Mouse (Mus musculus) heart, postnatal 10 days (tissue): ENCODE data around the gene Fam102a. TPM values are rescaled to one million over a fixed set of nuclear protein-coding genes. Genes with fewer than 3 reads are reported as not detected.
A peak's percentile ranks its signal among the peaks of the same experiment; 100 is the strongest.

Source experiments
- DNase-seq, 2 experiments: peaks; one replicate each; pipeline ENCODE4 v3.0.0; 2021
- intact Hi-C: fragments of 180-260 bp; cut with DNase I; formaldehyde crosslinking; loops from one replicate; pipeline ENCODE4 v1.15.1; 2025
- total RNA-seq, 2 experiments: library from RNA; stranded (reverse); gene quantifications; 2 replicates each; pipeline ENCODE4 v1.2.3; 2021

Fam102a gene
- total RNA-seq, 2 experiments from 2014 or later = 9.7 to 13.0 TPM

- intact Hi-C loops = loop anchor here (5.0 kb wide), 1 partner anchor 32 kb away; no protein-coding TSS in a partner anchor
- DNase-seq = peak; percentile 54 to 69
These were observed 39.9 kb downstream of the Fam102a start for GRCm38 (mm10) chr2:32574901-32575585.

GRCm38 (mm10) chr2:32575586-32576160 lies 40.5 kb downstream of the Fam102a start, which contains the start of gene 9430097D07Rik:
Gene 9430097D07Rik (minus strand): TSS chr2:32575684.
- intact Hi-C loops = no loop called here

GRCm38 (mm10) chr2:32576532-32576931 lies 41.4 kb downstream of the Fam102a start:
- intact Hi-C loops = no loop called here
- no peak for DNase-seq

More at GRCm38 (mm10) chr2:32575586-32576160, 40.5 kb downstream of the Fam102a start, which contains the start of gene 9430097D07Rik:
- DNase-seq = no peak

DNA sequence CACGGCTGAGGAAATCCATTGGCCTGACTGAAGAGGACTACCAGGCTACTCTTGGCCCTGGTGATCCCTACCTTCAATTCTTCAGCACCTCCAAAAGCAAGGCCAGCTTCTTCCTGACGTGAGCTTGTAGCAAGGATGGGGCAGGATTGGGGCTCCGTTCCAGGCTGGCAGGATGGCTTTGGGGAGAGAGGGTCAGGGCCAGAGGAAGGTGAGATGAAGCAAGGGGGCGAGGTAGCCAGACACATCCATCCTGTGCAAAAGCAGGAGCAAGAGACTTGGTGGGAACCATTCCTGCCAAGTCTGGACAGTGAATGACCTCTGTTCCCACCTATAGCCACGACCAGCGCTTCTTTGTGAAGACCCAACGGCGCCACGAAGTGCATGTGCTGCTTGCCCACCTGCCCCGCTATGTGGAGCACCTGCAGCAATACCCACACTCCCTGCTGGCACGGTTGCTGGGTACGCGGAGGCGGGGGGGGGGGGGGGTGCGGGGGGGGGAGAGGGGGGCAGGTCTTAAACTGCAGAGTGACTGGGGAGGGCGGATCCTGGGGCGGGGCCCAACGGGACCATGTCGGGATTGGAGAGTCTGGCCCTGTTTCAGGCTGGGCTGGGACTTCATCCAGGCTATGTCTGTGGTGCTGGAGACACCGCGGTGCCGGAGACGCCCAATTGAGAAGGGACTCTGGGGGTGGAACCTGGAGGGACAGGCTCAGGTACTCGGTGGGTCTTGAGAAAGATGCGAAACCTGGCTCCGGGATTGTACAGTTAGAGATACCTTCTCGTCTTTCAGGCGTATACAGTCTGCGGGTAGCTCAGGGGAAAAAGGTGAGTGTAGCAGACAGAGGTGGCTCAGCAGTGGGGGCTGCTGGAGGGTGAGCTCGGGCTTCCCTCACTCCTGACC lies 43.3 kb downstream of the Fam102a start:
- intact Hi-C loops = no loop called here

GRCm38 (mm10) chr2:32581450-32582095 lies 46.4 kb downstream of the Fam102a start:
- intact Hi-C loops = loop anchor here (5.0 kb wide), 1 partner anchor 36 kb away; no protein-coding TSS in a partner anchor

More for the DNA sequence above, 43.3 kb downstream of the Fam102a start:
- peak; percentile 44 to 52 for DNase-seq

DNA sequence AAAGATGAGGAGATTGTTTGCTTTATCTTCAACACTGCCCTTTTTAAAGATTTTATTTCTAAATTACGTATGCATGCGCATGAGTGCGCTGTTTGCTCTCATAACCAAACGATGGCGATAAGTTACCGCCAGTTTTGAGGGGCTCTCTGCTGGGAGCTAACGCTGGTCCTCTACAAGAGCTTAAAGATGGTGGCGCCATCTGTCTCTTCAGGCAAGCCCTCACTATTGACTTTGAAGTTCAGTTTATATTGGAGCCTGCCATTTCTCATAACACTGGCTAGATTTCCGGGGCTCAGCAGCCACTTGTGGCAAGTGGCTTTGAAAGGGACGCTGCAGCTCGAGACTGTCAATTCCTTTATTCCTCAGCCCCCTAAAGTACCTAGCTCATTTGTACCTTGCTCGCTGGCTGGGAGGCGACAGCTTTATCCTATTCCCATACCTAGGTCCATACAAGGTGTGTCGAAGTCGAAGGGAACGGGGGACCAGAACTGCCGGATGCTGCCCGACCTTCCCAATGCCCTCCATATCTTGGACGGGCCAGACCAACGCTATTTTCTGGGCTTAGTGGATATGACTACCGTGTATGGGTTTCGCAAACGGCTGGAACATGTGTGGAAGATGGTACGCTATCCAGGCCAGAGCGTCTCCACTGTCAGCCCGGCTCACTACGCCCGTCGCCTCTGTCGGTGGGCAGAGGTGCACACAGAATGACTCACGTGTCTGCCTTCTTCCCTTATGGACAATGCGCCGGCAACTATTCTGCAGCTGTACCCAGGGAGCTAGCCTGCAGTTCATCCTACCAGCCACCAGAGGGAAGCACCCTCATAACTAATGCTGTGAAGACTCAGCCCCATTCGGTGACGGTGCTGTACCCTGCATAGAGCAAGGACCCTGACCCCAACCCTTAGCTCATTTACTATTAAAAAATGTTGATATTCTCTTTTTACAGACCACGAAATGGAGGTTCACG lies 48.0 kb downstream of the Fam102a start:
- peak; percentile 90 to 91 for DNase-seq
- intact Hi-C loops = loop anchor here (1.0 to 5.0 kb wide), 3 partner anchors 20 to 106 kb away; no protein-coding TSS in a partner anchor

More at GRCm38 (mm10) chr2:32581450-32582095, 46.4 kb downstream of the Fam102a start:
- DNase-seq = peak; percentile 39 to 51

DNA sequence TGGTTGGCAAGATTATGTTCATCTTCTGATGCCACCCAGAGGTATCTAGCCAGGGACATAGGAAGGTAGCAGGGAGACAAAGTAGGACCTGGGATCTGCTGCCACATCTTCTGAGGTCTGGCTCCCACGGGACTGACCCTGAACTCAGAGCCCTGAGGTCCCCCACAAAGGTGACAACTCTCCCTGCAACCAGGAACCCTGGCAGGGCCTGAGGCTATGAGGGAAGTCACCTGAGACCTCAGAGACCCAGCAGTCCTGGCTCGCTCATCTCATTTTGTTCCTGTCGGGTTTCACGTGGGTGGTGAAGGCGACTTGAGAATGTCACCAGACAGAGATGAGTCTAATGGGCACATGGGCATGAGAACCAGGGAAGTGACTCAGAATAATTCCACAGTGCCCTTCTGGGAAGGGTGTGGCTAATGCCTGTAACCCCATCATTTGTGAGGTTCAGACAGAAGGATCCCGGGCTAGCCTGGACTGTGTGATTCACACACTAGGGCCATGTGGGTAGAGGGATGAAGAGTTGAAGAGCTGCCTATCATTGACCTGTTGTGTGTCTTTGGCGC lies 50.1 kb downstream of the Fam102a start:
- no peak for DNase-seq
- intact Hi-C loops = no loop called here

GRCm38 (mm10) chr2:32586871-32587351 lies 51.8 kb downstream of the Fam102a start, which contains the start of gene St6galnac4:
Gene St6galnac4 (plus strand): TSS chr2:32587095.
- DNase-seq = peak; percentile 92 to 95
- intact Hi-C loops = loop anchor here (1.0 kb wide), 1 partner anchor 15 kb away; no protein-coding TSS in a partner anchor

DNA sequence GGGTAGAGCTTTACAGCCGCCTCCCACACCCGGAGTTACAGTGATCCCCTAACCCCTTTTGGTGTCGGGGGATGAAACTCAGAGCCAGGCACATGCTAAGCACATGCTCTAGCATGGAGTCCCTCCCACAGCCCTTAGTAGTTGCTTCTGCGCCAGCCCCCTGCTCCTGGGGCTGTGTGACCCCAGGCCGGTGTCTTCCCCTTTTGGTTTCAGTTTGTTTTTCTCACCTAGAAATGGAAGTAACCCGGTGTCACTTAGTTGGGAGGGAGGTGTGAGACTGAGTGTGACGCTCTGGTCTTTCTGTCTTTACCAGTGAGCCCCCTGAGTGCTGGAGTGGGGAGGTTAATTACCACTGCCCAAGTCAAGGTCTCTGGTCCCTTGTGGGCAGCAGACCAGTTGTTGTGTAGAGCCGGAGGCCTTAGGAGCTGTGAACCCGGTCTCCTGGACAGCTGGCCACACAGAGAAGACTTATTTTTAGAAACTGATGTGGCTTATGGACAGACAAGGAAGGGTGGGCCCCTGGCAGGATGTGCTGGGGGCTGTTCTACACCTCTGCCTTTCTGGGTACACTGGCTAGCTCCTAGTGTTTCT lies 52.7 kb downstream of the Fam102a start:
- peak; percentile 67 to 74 for DNase-seq
- intact Hi-C loops = loop anchor here (1.0 kb wide), 1 partner anchor 14 kb away; no protein-coding TSS in a partner anchor

GRCm38 (mm10) chr2:32589213-32589795 lies 54.2 kb downstream of the Fam102a start:
- DNase-seq = peak; percentile 53 to 67
- intact Hi-C loops = no loop called here

DNA sequence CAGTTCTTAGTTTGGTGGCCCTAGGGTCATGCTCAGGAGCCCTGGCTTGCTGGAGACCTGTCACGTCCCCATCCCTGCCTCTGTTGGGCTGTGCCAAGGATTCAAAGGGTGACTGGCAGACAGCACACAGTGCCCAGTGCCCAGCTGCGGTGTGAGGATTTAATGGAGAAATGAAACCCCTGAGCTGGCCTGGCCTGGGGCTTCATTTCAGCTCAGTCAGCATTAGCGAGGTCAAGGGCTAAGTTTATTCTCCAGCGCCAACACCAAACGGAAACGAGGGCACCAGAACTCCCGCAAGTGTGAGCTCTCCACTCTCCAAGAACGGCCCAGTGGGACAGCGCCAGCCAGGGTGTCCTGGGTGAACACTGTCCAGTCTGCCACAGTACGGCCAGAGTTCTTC lies 55.1 kb downstream of the Fam102a start:
- intact Hi-C loops = no loop called here
- DNase-seq = no peak

DNA sequence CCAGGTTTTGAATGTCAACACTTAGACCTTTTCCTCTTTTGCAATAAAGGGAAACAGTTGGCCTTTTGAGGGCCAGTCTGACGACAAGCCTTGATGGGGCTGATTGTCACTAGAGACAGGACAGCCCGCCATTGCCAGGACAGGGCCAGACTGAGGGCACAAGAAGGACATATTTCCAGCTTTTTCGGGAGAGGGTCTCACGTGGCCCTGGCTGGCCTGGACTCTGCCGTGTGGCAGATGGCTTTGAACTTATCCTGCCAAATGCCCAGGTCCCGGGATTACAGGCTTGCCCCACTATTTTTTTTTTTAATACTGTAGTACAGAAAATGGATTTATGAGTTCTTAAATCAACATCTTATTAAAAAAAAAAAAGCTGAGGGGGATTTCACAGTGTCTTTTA lies 56.1 kb downstream of the Fam102a start:
- intact Hi-C loops = no loop called here
- no peak for DNase-seq

GRCm38 (mm10) chr2:32596725-32597124 lies 61.6 kb downstream of the Fam102a start:
- peak in 1 of 2 experiments; percentile 44 for DNase-seq
- intact Hi-C loops = no loop called here

DNA sequence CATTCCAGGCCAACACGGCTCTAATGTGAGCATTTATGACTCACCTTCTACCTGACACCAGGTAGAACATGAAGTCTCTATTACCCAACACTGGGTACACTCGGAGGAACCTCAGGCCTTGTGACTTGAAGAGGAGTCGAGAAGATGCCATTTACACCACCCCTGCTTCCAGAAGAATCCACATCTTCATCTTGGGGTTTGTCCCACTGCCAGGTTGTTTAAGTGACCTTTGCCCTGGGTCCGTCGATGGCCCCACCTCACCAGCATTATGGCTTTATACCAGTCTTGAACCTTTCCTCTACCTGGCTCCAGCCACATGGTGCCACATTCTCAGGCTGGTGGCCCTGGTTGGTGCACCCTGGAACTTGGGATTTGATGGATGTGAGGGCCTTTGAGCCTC lies 62.1 kb downstream of the Fam102a start:
- intact Hi-C loops = no loop called here
- DNase-seq = no peak

GRCm38 (mm10) chr2:32597699-32598098 lies 62.6 kb downstream of the Fam102a start:
- intact Hi-C loops = no loop called here
- DNase-seq = no peak

- DNase-seq = peak in 1 of 2 experiments; percentile 58
- intact Hi-C loops = no loop called here
These were observed 63.4 kb downstream of the Fam102a start for GRCm38 (mm10) chr2:32598506-32598905.

GRCm38 (mm10) chr2:32599409-32599808 lies 64.3 kb downstream of the Fam102a start, which contains the start of gene St6galnac6:
Gene St6galnac6 (plus strand): TSS chr2:32599709.
- no peak for DNase-seq
- intact Hi-C loops = no loop called here
